Comparison of ENCODE assay signal across 8 mouse cellular contexts in genomic region chr13:74208986-74209345, GRCm38 (mm10). TPM values are rescaled to one million over a fixed set of nuclear protein-coding genes. Genes with fewer than 3 reads are reported as not detected.
DNase-seq lines count a peak whose midpoint lies in the region; ATAC-seq lines count a peak whose summit lies in the region.

No protein-coding gene starts in this region.

- H3K9ac ChIP-seq in embryonic facial prominence, embryonic 13.5 days, result peak overlapping the region; percentile 88
- peak overlapping the region; percentile 77 for H3K9ac ChIP-seq in intestine, embryonic 14.5 days (ENCODE audit: low read length)

- ATAC-seq in embryonic facial prominence, embryonic 13.5 days (ENCODE audit: insufficient number of reproducible peaks, insufficient read depth, low FRiP score, low TSS enrichment, low read depth), result no peak; the same call in 1 of the 2 replicates
- ATAC-seq in intestine, embryonic 14.5 days (replicated peaks; ENCODE audit: low FRiP score, low TSS enrichment, low read depth), result peak; percentile 21; the same call in 1 of the 2 replicates
- ATAC-seq in megakaryocyte, adult 5-6 weeks (ENCODE audit: poor library complexity, severe bottlenecking), result peak; percentile 21

- no peaks in the 10 kb centered on the region for H3K9me3 ChIP-seq in embryonic facial prominence, embryonic 13.5 days
- H3K9me3 ChIP-seq in intestine, embryonic 14.5 days (ENCODE audit: control insufficient read depth, low read length), result no peaks in the 10 kb centered on the region

- H3K36me3 ChIP-seq in embryonic facial prominence, embryonic 13.5 days, result peaks cover 10% of the 10 kb centered on the region
- peaks cover 16% of the 10 kb centered on the region; the same call in 1 of the 2 replicates for H3K36me3 ChIP-seq in intestine, embryonic 14.5 days (ENCODE audit: control insufficient read depth, insufficient read depth, low read length)

- peak overlapping the region; percentile 80 for H3K4me3 ChIP-seq in embryonic facial prominence, embryonic 13.5 days
- peak overlapping the region; percentile 89 for H3K4me3 ChIP-seq in intestine, embryonic 14.5 days (ENCODE audit: low read depth, low read length)

- DNase-seq in layer of hippocampus, adult 9-11 months, result peak; percentile 18
- DNase-seq in layer of hippocampus, adult 18-20 months (ENCODE audit: low spot score in 2 of 2), result no peak
- DNase-seq in T-cell, adult 2 months (ENCODE audit: low spot score), result peak; percentile 37
- no peak for DNase-seq in intestine, embryonic 14.5 days (ENCODE audit: low spot score)
- peak; percentile 27 to 31 for DNase-seq in thymus, postnatal 36 days
- no peak for DNase-seq in frontal cortex, postnatal 25 days (ENCODE audit: low spot score in 2 of 2)

- peak overlapping the region; percentile 86 for H3K4me2 ChIP-seq in embryonic facial prominence, embryonic 13.5 days
- peak overlapping the region; percentile 58 for H3K4me2 ChIP-seq in intestine, embryonic 14.5 days (ENCODE audit: low read length)

- 22% methylated on average over 12 of the region's 12 CpGs for WGBS in embryonic facial prominence, embryonic 13.5 days
- 14% methylated on average over 12 of the region's 12 CpGs for WGBS in intestine, embryonic 14.5 days

- H3K4me1 ChIP-seq in embryonic facial prominence, embryonic 13.5 days, result peaks cover 21% of the 10 kb centered on the region
- peaks cover 10% of the 10 kb centered on the region for H3K4me1 ChIP-seq in intestine, embryonic 14.5 days (replicated peaks; ENCODE audit: control insufficient read depth, insufficient read depth, low read length)

- H3K27ac ChIP-seq in embryonic facial prominence, embryonic 13.5 days, result peak overlapping the region; percentile 89
- H3K27ac ChIP-seq in intestine, embryonic 14.5 days (ENCODE audit: low read depth), result peak overlapping the region; percentile 88

- peaks cover 6% of the 10 kb centered on the region; the same call in 1 of the 2 replicates for H3K27me3 ChIP-seq in embryonic facial prominence, embryonic 13.5 days
- no peaks in the 10 kb centered on the region for H3K27me3 ChIP-seq in intestine, embryonic 14.5 days (replicated peaks; ENCODE audit: control insufficient read depth, insufficient read depth, low read length)

RNA-seq across cellular contexts. Expression of gene Exoc3, which starts 0.4 kb away (rescaled TPM):
- 10 to 100 TPM; 63.6 to 70.9 TPM for total RNA-seq in layer of hippocampus, adult 18-20 months (2021)
- polyA plus RNA-seq in embryonic facial prominence, embryonic 13.5 days (2015; fragmentation: Nextera tagmentation; extraction: Ambion mirVana), result 76.9 and 91.6 TPM in 2 replicates
- polyA plus RNA-seq in intestine, embryonic 14.5 days (2014; fragmentation: Nextera tagmentation; extraction: Ambion mirVana), result 75.7 and 76.8 TPM in 2 replicates
- 29.4 and 36.1 TPM in 2 replicates for total RNA-seq in megakaryocyte, adult 5-6 weeks (2015)
- total RNA-seq in megakaryocyte, adult 5-6 weeks (2017), result 51.0 and 52.6 TPM in 2 replicates

Comparison
In these comparisons a context has a peak if more than half of its experiments do, and no peak if none do; other contexts are left out.
1. DNase-seq: peak in layer of hippocampus, adult 9-11 months (single experiment), T-cell, adult 2 months (single experiment) and thymus, postnatal 36 days (2 of 2); none in layer of hippocampus, adult 18-20 months (0 of 2), intestine, embryonic 14.5 days (single experiment) and frontal cortex, postnatal 25 days (0 of 2).